Mouse (Mus musculus) cerebellum, adult (tissue): ENCODE results near the gene Gm10097.

Source experiments
- ATAC-seq: cut with Nextera tagmentation; 2 replicates; pipeline ENCODE4 v1.9.2; 2017; ENCODE audit warnings: mild to moderate bottlenecking, moderate library complexity, mixed read lengths; ENCODE audit not compliant: insufficient number of reproducible peaks, low FRiP score, low TSS enrichment

The Gm10097 gene

GRCm38 (mm10) chr10:5079945-5080468 is 11.0 kb downstream of the Gm10097 start:
- ATAC-seq: peak; percentile 36; the same call in 1 of the 2 replicates

GRCm38 (mm10) chr10:5083716-5084115 is 14.7 kb downstream of the Gm10097 start:
- no peak for ATAC-seq

GRCm38 (mm10) chr10:5085792-5086191 is 16.8 kb downstream of the Gm10097 start:
- no peak for ATAC-seq

- ATAC-seq: no peak
Observed at GRCm38 (mm10) chr10:5086329-5086728, 17.3 kb downstream of the Gm10097 start.

GRCm38 (mm10) chr10:5087336-5087735 is 18.3 kb downstream of the Gm10097 start:
- no peak for ATAC-seq

- no peak for ATAC-seq
Observed at GRCm38 (mm10) chr10:5089133-5089532, 20.1 kb downstream of the Gm10097 start.

GRCm38 (mm10) chr10:5096996-5097753 is 28.2 kb downstream of the Gm10097 start:
- no peak for ATAC-seq

- ATAC-seq: no peak
Observed at GRCm38 (mm10) chr10:5097754-5098137, 28.8 kb downstream of the Gm10097 start.

GRCm38 (mm10) chr10:5110773-5111172 is 41.8 kb downstream of the Gm10097 start:
- ATAC-seq: no peak

GRCm38 (mm10) chr10:5116155-5116554 is 47.2 kb downstream of the Gm10097 start:
- ATAC-seq: no peak

- no peak for ATAC-seq
Observed at GRCm38 (mm10) chr10:5116720-5117119, 47.7 kb downstream of the Gm10097 start.
